Mouse (Mus musculus) colon, adult 2 months (tissue): Measurements from ENCODE around the gene Phox2b. TPM values are rescaled to one million over a fixed set of nuclear protein-coding genes. Genes with fewer than 3 reads are reported as not detected.

Experiments
- polyA plus RNA-seq: library from polyadenylated mRNA; depleted of rRNA; stranded (reverse); fragments of >200 nt; gene quantifications from 2 replicates; pipeline ENCODE4 v1.2.3, GENCODE M21; 2012; rRNA removed

Phox2b gene
- polyA plus RNA-seq: 3.3 and 5.4 TPM in 2 replicates

GRCm38 (mm10) chr5:67098733-67099323 is at the start of gene Phox2b:
Gene Phox2b, minus strand, starts transcription at chr5:67099301.

Other genes starting within 250 kb of the Phox2b start
- 70.9 and 113 TPM in 2 replicates for gene Tmem33, start 161.3 kb upstream of the Phox2b start, polyA plus RNA-seq
- 17.9 and 25.3 TPM in 2 replicates for gene Slc30a9, start 207.7 kb upstream of the Phox2b start, polyA plus RNA-seq